Mouse (Mus musculus) embryonic facial prominence, embryonic 11.5 days (tissue): Measurements from ENCODE around the gene Ganab. TPM values are rescaled to one million over a fixed set of nuclear protein-coding genes. Genes with fewer than 3 reads are reported as not detected.
"Not testable (repeated sequence)": the region's sequence is repeated elsewhere in the genome, so short reads cannot be mapped to it uniquely, and the experiment has no call there.

Source experiments
- ATAC-seq: fragments of 200-750 bp; cut with Nextera tagmentation; replicated peaks from 2 replicates; pipeline ENCODE4 v1.8.0; 2017; ENCODE audit warnings: low read depth; ENCODE audit not compliant: insufficient number of reproducible peaks, low FRiP score, low TSS enrichment
- DNase-seq: peaks from one replicate; pipeline ENCODE4 v3.0.0-alpha.2; 2015; ENCODE audit warnings: low spot score
- H3K27ac ChIP-seq: fragments of 300-500 bp; sonication (generic); replicated peaks from 2 replicates; pipeline ENCODE4 v1.5.1; 2014; ENCODE audit warnings: mild to moderate bottlenecking, low read depth, low read length, control low read depth
- H3K27me3 ChIP-seq: fragments of 300-500 bp; sonication (generic); 2 replicates; pipeline ENCODE4 v1.6.1; 2014; ENCODE audit warnings: mild to moderate bottlenecking, low read length, moderate library complexity, mixed read lengths; ENCODE audit not compliant: control insufficient read depth, insufficient read depth
- H3K36me3 ChIP-seq: fragments of 300-500 bp; sonication (generic); replicated peaks from 2 replicates; pipeline ENCODE4 v1.6.1; 2014; ENCODE audit warnings: low read depth, mild to moderate bottlenecking, low read length, moderate library complexity, mixed read lengths; ENCODE audit not compliant: control insufficient read depth, insufficient read depth
- H3K4me1 ChIP-seq: fragments of 300-500 bp; sonication (generic); 2 replicates; pipeline ENCODE4 v1.6.1; 2014; ENCODE audit warnings: low read length, mixed read lengths; ENCODE audit not compliant: control insufficient read depth, insufficient read depth
- H3K4me2 ChIP-seq: fragments of 300-500 bp; sonication (generic); 2 replicates; pipeline ENCODE4 v1.6.1; 2014; ENCODE audit warnings: low read depth, mild to moderate bottlenecking, control low read depth, low read length, moderate library complexity
- H3K4me3 ChIP-seq: fragments of 300-500 bp; sonication (generic); 2 replicates; pipeline ENCODE4 v1.5.1; 2014; ENCODE audit warnings: low read depth, low read length, control low read depth
- H3K9ac ChIP-seq: fragments of 300-500 bp; sonication (generic); replicated peaks from 2 replicates; pipeline ENCODE4 v1.6.1; 2014; ENCODE audit warnings: mild to moderate bottlenecking, control low read depth, low read length
- H3K9me3 ChIP-seq: fragments of 300-500 bp; sonication (generic); replicated peaks from 2 replicates; pipeline ENCODE4 v1.6.1; 2016; ENCODE audit warnings: mild to moderate bottlenecking, low read length, inconsistent platforms, mixed read lengths; ENCODE audit not compliant: control insufficient read depth
- WGBS: fragments of 180-500 bp; shearing (Covaris S2); extraction: QIAGEN DNeasy Blood & Tissue Kit; methylation state at CpG from one replicate; pipeline ENCODE4 v1.1.7; 2014; 5-methylcytosine and 5-hydroxymethylcytosine counted together
- polyA plus RNA-seq: library from polyadenylated mRNA; unstranded; fragments of >200 nt; fragmentation: Nextera tagmentation; extraction: Ambion mirVana; gene quantifications from 2 replicates; pipeline ENCODE4 v1.2.1, GENCODE M21; 2014

The Ganab gene
- polyA plus RNA-seq, 1 experiment from 2014 or later, result 97.4 TPM

DNA sequence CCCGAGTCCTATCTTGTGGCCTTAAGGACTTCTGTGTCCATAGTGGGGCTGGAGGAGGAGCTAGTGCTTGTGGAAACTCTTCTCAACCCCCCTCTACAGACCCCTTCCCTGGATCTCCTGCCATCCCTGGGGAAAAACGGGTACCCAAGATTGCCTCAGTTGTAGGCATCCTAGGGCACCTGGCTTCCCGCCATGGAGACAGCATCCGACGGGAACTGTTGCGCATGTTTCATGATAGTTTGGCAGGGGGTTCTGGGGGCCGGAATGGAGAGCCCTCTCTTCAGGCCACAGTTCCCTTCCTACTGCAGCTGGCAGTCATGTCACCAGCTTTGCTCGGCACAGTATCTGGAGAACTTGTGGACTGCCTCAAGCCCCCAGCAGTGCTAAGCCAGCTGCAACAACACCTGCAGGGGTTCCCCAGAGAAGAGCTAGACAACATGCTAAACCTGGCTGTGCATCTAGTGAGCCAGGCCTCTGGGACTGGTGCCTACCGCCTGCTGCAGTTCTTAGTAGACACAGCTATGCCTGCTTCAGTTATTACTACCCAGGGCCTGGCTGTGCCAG, 2.4 kb upstream of the Ganab start:
- H3K4me1 ChIP-seq, result no peaks in the 10 kb centered on the region
- H3K4me3 ChIP-seq, result no peak overlapping the region
- 91% methylated on average over 9 of the region's 9 CpGs for WGBS

DNA sequence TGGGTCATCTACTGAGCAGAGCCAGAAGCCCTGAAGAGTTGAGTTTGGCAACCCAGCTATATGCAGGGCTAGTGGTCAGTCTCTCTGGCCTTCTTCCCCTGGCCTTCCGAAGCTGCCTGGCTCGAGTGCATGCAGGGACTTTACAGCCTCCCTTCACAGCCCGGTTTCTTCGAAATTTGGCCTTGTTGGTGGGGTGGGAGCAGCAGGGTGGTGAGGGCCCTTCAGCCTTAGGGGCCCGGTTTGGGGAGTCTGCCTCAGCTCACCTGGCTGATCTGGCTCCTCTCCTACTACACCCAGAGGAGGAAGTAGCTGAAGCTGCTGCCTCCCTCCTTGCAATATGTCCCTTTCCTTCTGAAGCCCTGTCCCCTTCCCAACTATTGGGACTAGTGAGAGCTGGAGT, 1.6 kb upstream of the Ganab start:
- H3K4me2 ChIP-seq, H3K36me3 ChIP-seq, H3K27me3 ChIP-seq, H3K4me1 ChIP-seq, H3K27ac ChIP-seq, H3K9me3 ChIP-seq, H3K9ac ChIP-seq, ATAC-seq, H3K4me3 ChIP-seq, DNase-seq: not testable (repeated sequence)
- 85% methylated on average over 5 of the region's 5 CpGs for WGBS

More for the DNA sequence above, 2.4 kb upstream of the Ganab start:
- H3K36me3 ChIP-seq, result peaks cover 6% of the 10 kb centered on the region
- H3K27ac ChIP-seq, result no peak overlapping the region
- ATAC-seq (no peak), DNase-seq (no peak)
- H3K9ac ChIP-seq, result no peak overlapping the region
- H3K27me3 ChIP-seq, result no peaks in the 10 kb centered on the region
- no peak overlapping the region for H3K4me2 ChIP-seq
- no peaks in the 10 kb centered on the region for H3K9me3 ChIP-seq

DNA sequence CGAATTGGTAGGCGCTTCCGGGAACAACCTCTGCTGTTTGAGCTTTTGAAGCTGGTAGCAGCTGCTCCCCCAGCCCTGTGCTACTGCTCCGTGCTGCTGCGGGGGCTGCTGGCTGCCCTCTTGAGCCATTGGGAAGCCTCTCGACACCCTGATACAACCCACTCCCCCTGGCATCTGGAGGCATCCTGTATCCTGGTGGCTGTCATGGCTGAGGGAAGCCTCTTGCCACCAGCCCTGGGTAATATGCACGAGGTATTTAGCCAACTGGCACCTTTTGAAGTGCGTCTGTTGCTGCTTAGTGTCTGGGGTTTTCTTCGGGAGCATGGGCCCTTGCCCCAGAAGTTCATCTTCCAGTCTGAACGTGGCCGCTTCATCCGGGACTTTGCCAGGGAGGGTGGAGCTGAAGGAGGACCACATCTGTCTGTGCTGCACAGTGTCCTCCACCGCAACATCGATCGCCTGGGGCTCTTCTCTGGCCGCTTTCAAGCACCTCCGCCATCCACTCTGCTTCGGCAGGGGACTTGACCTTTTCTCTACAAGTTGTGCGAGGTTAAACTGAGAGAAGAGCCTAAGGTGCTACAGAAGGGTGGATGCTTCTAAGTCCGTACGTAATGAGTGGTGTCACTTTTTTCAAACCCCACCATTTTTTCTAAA, 533 bp upstream of the Ganab start:
- Histone ChIP-seq H3K4me2 (peak overlapping the region; percentile 44), H3K9ac (peak overlapping the region; percentile 46), H3K4me3 (peak overlapping the region; percentile 80), H3K27ac (peak overlapping the region; percentile 56; the same call in 1 of the 2 replicates)
- not testable (repeated sequence) for H3K36me3 ChIP-seq, H3K4me1 ChIP-seq, H3K27me3 ChIP-seq, H3K9me3 ChIP-seq
- WGBS, result 22% methylated on average over 21 of the region's 21 CpGs
- peak; percentile 19 for ATAC-seq
- peak; percentile 47 for DNase-seq

DNA sequence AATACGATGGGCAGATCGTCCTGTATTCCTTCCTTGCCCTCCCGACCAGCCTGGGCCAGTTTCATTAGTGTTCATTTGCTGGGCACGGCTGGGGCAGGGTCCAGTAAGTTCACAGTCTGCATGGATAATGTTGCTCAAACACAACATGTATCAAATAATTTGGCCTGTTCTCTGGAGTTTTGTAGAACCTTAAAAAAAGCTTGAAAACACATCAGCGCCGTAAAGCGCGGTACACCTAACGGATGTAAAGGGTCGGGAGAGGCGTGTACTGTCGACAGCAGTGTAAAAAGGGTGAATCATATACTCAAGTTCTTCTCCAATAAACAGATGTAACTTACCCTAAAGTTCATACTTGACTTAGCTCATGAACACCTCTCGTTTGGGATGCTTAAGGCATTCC, 705 bp downstream of the Ganab start:
- peak overlapping the region; percentile 80 for H3K4me3 ChIP-seq
- 12% methylated on average over 13 of the region's 13 CpGs for WGBS
- H3K4me2 ChIP-seq, result peak overlapping the region; percentile 72
- H3K27me3 ChIP-seq, result no peaks in the 10 kb centered on the region
- DNase-seq (no peak), ATAC-seq (0 out of 2 replicates have a peak, but pooled peaks have one; percentile 1)
- peaks cover 3% of the 10 kb centered on the region for H3K36me3 ChIP-seq
- H3K27ac ChIP-seq, result peak overlapping the region; percentile 78; the same call in 1 of the 2 replicates
- no peaks in the 10 kb centered on the region for H3K4me1 ChIP-seq
- no peaks in the 10 kb centered on the region for H3K9me3 ChIP-seq
- peak overlapping the region; percentile 81 for H3K9ac ChIP-seq

DNA sequence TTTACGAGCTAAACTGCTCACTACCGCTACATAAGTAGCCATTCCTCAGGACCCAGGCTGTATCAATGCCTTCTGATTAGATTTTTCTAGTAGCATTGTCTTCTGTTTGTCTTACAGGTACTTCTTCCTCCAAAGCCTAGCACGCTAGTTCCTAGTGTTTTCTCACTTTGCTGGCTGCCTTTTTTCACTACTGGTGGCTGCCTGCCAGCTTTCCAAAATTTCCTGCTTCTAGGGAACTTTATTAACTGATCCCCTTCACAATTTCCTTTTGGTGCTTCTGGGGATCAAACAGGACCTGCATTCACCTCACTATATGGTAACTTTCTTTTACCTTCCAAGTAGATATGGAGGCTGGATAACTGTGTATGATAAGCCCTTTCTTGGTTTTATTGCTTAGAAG, 1.2 kb downstream of the Ganab start:
- Histone ChIP-seq H3K9me3 (no peaks in the 10 kb centered on the region), H3K27me3 (no peaks in the 10 kb centered on the region), H3K4me1 (no peaks in the 10 kb centered on the region), H3K4me3 (peak overlapping the region; percentile 80), H3K9ac (peak overlapping the region; percentile 81), H3K4me2 (peak overlapping the region; percentile 72), H3K27ac (no peak overlapping the region), H3K36me3 (peaks cover 3% of the 10 kb centered on the region)
- 68% methylated on average over 3 of the region's 3 CpGs for WGBS
- ATAC-seq (no peak), DNase-seq (no peak)

DNA sequence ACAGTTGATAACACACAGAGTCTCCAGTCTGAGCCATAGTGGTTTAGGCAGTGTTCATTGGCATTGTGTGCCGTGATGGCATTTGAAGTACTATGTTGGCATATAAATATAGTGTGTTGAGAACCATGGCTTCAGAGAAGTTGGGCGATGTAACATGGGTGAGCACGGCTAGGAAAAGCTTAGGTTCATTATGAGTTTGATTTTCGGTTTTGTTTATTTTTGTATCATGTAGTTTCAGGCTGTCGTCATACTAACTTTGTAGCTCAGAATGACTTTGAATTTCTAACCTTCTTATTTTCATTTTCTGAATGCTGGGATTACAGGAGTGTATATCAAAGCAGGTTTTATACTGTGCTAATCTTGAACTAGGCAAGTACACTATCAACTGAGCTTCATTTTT, 5.5 kb downstream of the Ganab start:
- 92% methylated on average over 5 of the region's 5 CpGs for WGBS
- H3K27ac ChIP-seq, result no peak overlapping the region
- H3K9me3 ChIP-seq, result no peaks in the 10 kb centered on the region
- ATAC-seq, result no peak
- DNase-seq, result no peak
- no peak overlapping the region for H3K4me3 ChIP-seq
- no peaks in the 10 kb centered on the region for H3K4me1 ChIP-seq
- no peak overlapping the region for H3K9ac ChIP-seq
- H3K27me3 ChIP-seq, result no peaks in the 10 kb centered on the region
- H3K4me2 ChIP-seq, result no peak overlapping the region
- H3K36me3 ChIP-seq, result peaks cover 12% of the 10 kb centered on the region

DNA sequence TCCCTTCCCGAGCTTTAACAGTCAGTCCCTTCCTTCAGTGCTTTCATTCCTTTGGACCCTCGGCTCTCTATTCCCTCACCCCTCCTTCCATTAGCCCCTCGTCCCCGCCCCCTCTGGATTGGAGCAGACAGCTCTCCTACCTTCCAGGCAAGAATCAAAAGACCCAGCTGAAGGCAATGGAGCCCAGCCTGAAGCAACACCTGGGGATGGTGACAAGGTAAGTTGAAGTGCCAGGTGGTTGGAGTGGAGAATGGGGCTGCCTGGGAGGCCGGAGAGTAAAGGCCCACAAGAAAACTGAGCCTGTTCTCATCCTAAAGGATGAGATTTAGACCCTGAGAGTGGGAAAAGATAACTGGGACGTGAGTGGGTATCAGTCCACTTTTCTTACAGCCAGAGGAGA, 10.7 kb downstream of the Ganab start:
- 89% methylated on average over 6 of the region's 6 CpGs for WGBS
- Histone ChIP-seq H3K36me3 (peaks cover 33% of the 10 kb centered on the region), H3K9ac (no peak overlapping the region)

DNA sequence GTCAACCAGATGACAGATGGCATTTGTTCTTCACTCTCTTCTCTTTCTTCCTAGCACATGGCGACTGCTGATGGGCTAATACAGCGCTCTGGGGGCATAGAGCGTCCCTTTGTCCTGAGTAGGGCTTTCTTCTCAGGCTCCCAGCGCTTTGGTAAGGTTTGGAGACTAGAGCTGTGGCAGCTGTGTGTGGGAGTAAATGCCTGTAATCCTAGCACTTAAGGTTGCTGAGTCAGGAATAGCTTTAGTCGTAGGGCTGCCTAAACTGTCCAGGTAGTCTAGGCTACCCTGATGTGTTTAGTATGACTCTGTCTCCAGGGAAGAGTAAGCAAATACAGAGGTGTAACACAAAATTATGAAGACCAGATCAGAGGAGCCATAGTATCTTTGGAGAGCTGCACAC, 13.9 kb downstream of the Ganab start:
- Histone ChIP-seq H3K27ac (no peak overlapping the region), H3K4me1 (no peaks in the 10 kb centered on the region), H3K9ac (no peak overlapping the region), H3K9me3 (no peaks in the 10 kb centered on the region), H3K4me3 (no peak overlapping the region), H3K36me3 (peaks cover 49% of the 10 kb centered on the region), H3K4me2 (no peak overlapping the region), H3K27me3 (no peaks in the 10 kb centered on the region)
- no peak for ATAC-seq
- DNase-seq, result no peak
- 90% methylated on average over 5 of the region's 5 CpGs for WGBS

More for the DNA sequence above, 10.7 kb downstream of the Ganab start:
- Histone ChIP-seq H3K9me3 (no peaks in the 10 kb centered on the region), H3K27ac (no peak overlapping the region), H3K4me1 (no peaks in the 10 kb centered on the region), H3K4me3 (no peak overlapping the region), H3K27me3 (no peaks in the 10 kb centered on the region), H3K4me2 (no peak overlapping the region)
- ATAC-seq, result no peak
- no peak for DNase-seq
